Mouse (Mus musculus) forebrain, postnatal 0 days (tissue): Measurements from ENCODE around the gene Ube2o. TPM values are rescaled to one million over a fixed set of nuclear protein-coding genes. Genes with fewer than 3 reads are reported as not detected.
A peak's percentile ranks its signal among the peaks of the same experiment; 100 is the strongest.

Experiments
- ATAC-seq: fragments of 200-750 bp; cut with Nextera tagmentation; 2 replicates; pipeline ENCODE4 v1.8.0; 2017; ENCODE audit warnings: mild to moderate bottlenecking, moderate library complexity
- DNase-seq: peaks from one replicate; pipeline ENCODE4 v3.0.0-alpha.2; 2015
- H3K27ac ChIP-seq: fragments of 300-500 bp; sonication (generic); 2 replicates; pipeline ENCODE4 v1.5.1; 2014; ENCODE audit warnings: low read depth, mild to moderate bottlenecking, antibody characterized with exemption, low read length, moderate library complexity, mixed read lengths
- H3K27me3 ChIP-seq: fragments of 300-500 bp; sonication (generic); 2 replicates; pipeline ENCODE4 v1.6.1; 2014; ENCODE audit warnings: mild to moderate bottlenecking, low read length, mixed read lengths; ENCODE audit not compliant: insufficient read depth
- H3K36me3 ChIP-seq: fragments of 300-500 bp; sonication (generic); 2 replicates; pipeline ENCODE4 v1.6.1; 2014; ENCODE audit warnings: mild to moderate bottlenecking, moderate library complexity; ENCODE audit not compliant: insufficient read depth
- H3K4me1 ChIP-seq: fragments of 300-500 bp; sonication (generic); 2 replicates; pipeline ENCODE4 v1.6.1; 2014; ENCODE audit warnings: antibody characterized with exemption; ENCODE audit not compliant: insufficient read depth
- H3K4me2 ChIP-seq: fragments of 300-500 bp; sonication (generic); 2 replicates; pipeline ENCODE4 v1.6.1; 2014; ENCODE audit warnings: low read depth, mild to moderate bottlenecking, moderate library complexity
- H3K4me3 ChIP-seq: fragments of 300-500 bp; sonication (generic); 2 replicates; pipeline ENCODE4 v1.5.1; 2014; ENCODE audit warnings: low read depth, low read length, mixed read lengths
- H3K9ac ChIP-seq: fragments of 300-500 bp; sonication (generic); 2 replicates; pipeline ENCODE4 v1.6.1; 2014; ENCODE audit warnings: mild to moderate bottlenecking
- H3K9me3 ChIP-seq: fragments of 300-500 bp; sonication (generic); 2 replicates; pipeline ENCODE4 v1.6.1; 2016; ENCODE audit warnings: low read length
- CTCF ChIP-seq: sonication (generic); IDR thresholded peaks from 2 replicates; pipeline ENCODE4 v1.5.1; 2016; ENCODE audit warnings: antibody characterized with exemption, control low read depth, low read depth
- WGBS: fragments of 180-500 bp; shearing (Covaris S2); extraction: QIAGEN DNeasy Blood & Tissue Kit; methylation state at CpG from one replicate; pipeline ENCODE4 v1.1.7; 2014; 5-methylcytosine and 5-hydroxymethylcytosine counted together
- polyA plus RNA-seq: library from polyadenylated mRNA; unstranded; fragments of >200 nt; fragmentation: Nextera tagmentation; extraction: Ambion mirVana; gene quantifications from 2 replicates; pipeline ENCODE4 v1.2.1, GENCODE M21; 2015
- total RNA-seq: library from RNA; depleted of rRNA; stranded (reverse); fragments of >200 nt; gene quantifications from 2 replicates; pipeline ENCODE4 v1.2.3, GENCODE M21; 2014

Ube2o gene
- total and polyA plus RNA-seq, 2 experiments from 2014 or later: 32.1 to 94.1 TPM

GRCm38 (mm10) chr11:116533341-116534153 lies 47.7 kb downstream of the Ube2o start:
- Histone ChIP-seq H3K4me1 (peaks cover 15% of the 10 kb centered on the region), H3K9ac (peak overlapping the region; percentile 35; the same call in 1 of the 2 replicates), H3K9me3 (no peaks in the 10 kb centered on the region), H3K4me2 (peak overlapping the region; percentile 93), H3K36me3 (peaks cover 15% of the 10 kb centered on the region; the same call in 1 of the 2 replicates), H3K27me3 (peaks cover 40% of the 10 kb centered on the region), H3K4me3 (peak overlapping the region; percentile 45), H3K27ac (no peak overlapping the region)
- WGBS: 2% methylated on average over 63 of the region's 63 CpGs
- peak; percentile 32; the same call in 1 of the 2 replicates for ATAC-seq
- TF ChIP-seq CTCF: no peak
- DNase-seq: no peak

DNA sequence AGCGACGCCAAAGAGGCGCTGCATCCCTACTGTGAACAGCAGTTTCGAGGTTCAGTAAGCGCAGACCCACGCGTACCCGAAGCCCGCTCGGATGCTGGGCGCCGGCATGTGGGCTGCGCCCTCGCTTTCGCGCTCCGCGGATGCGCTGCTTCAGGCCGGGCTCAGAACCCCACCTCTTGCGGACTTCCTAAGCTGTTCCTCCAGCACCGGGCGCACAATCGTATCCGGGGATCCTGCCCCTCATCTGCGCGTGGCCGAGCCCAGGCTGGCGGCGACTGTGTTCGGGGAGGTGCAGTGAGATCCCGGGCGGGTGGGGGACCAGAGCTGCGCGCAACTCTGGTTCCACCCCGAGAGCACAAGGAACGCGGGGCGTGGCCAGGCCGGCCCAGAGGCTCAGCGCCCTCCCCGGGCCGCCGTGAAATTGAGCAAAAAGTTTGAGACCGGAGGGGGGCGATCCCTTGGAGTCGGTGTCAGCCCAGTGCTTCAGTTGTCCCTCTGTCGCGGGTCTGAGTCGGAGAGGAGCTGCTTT lies 48.4 kb downstream of the Ube2o start:
- DNase-seq (no peak), ATAC-seq (0 out of 2 replicates have a peak, but pooled peaks have one; percentile 19)
- peak overlapping the region; percentile 35; the same call in 1 of the 2 replicates for H3K9ac ChIP-seq
- H3K27ac ChIP-seq: no peak overlapping the region
- peak overlapping the region; percentile 45 for H3K4me3 ChIP-seq
- peaks cover 15% of the 10 kb centered on the region for H3K4me1 ChIP-seq
- no peaks in the 10 kb centered on the region for H3K9me3 ChIP-seq
- H3K4me2 ChIP-seq: peak overlapping the region; percentile 93
- no peak; the same call in 1 of the 2 replicates for TF ChIP-seq CTCF
- WGBS: 1% methylated on average over 50 of the region's 50 CpGs
- peaks cover 10% of the 10 kb centered on the region; the same call in 1 of the 2 replicates for H3K36me3 ChIP-seq
- H3K27me3 ChIP-seq: peaks cover 40% of the 10 kb centered on the region

DNA sequence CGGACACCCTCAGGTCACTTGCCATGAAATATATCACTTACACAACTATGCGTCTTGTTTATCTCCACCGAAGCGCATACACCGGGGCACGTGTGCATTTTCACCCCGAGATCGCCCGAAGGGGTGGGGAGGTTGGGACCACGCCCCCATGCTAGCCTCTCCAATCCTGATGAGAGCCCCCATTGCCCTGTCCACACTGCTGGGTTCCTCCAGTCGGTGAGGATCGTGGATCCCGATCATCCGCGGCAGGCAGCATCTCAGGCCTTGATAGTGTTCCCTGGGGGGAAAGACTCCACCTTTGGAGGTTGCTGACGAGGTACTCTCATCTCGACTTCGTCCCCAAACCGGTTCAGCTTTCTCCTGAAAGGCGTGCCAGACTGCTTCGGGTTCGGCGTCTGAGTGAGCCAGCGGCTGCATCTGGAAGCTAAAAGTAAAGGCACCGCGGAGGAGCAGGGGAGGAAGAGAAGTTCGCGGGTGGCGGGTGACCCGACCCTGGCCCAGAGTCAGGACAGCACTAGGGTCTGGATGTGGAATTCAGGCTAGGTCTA lies 48.9 kb downstream of the Ube2o start:
- Histone ChIP-seq H3K27me3 (peaks cover 40% of the 10 kb centered on the region), H3K27ac (no peak overlapping the region), H3K4me1 (peaks cover 15% of the 10 kb centered on the region), H3K4me2 (peak overlapping the region; percentile 93), H3K9me3 (no peaks in the 10 kb centered on the region), H3K4me3 (peak overlapping the region; percentile 45), H3K9ac (0 out of 2 replicates have a peak overlapping the region, but pooled peaks have one; percentile 35), H3K36me3 (peaks cover 9% of the 10 kb centered on the region; the same call in 1 of the 2 replicates)
- 1% methylated on average over 30 of the region's 30 CpGs for WGBS
- TF ChIP-seq CTCF: no peak
- DNase-seq (no peak), ATAC-seq (no peak)

DNA sequence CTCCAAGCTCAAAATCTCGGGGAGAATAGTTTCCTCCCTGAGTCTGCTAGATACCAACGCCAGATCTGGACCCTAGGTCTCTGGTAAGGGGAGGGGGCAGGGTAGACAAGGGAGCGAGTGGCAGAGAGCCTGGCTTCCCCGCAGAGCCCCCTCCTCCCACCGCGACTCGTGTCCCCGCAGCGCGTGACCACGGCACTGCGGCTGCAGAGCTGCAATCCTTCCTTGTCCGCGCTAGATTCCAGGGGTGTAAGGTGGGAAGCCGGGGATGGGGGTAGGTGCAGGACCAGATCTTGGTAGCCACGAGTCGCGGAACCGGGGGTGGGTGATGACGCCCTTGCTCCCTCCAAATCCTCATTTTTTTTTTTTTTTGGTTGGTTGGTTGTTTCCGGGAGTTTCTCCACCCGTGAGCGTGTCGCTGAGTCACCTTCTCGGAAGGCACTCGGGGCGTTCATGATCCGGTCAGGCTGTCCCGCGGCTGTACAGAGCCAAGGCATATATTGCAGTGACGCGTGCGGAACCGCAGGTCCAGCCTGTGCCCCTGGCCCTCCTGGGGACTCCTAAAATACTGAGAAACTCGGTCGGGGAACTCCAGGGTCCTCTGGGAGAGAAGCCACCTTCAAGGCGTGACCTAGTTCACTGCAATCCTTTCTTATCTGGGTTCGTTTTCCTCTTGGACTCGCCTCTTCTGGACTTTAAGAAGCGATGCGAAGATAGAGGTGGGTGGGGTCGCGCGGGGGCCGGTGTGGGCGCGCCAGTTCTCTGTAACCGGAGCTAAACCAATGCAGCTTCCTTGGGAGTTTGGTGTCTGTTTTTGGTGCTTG lies 49.7 kb downstream of the Ube2o start:
- DNase-seq (peak; percentile 21), ATAC-seq (no peak)
- H3K27ac ChIP-seq: no peak overlapping the region
- H3K9me3 ChIP-seq: no peaks in the 10 kb centered on the region
- no peak overlapping the region for H3K9ac ChIP-seq
- TF ChIP-seq CTCF: no peak
- H3K27me3 ChIP-seq: peaks cover 40% of the 10 kb centered on the region
- peak overlapping the region; percentile 45 for H3K4me3 ChIP-seq
- 4% methylated on average over 48 of the region's 48 CpGs for WGBS
- H3K4me2 ChIP-seq: peak overlapping the region; percentile 93
- H3K4me1 ChIP-seq: peaks cover 15% of the 10 kb centered on the region
- peaks cover 5% of the 10 kb centered on the region; the same call in 1 of the 2 replicates for H3K36me3 ChIP-seq

- no peak for ATAC-seq
- H3K36me3 ChIP-seq: peaks cover under 1% of the 10 kb centered on the region; the same call in 1 of the 2 replicates
- H3K4me2 ChIP-seq: peak within 1 kb of the TSS; percentile 93
- WGBS: 23% methylated on average over 11 of the region's 11 CpGs
- H3K27ac ChIP-seq: no peak within 1 kb of the TSS
- peaks cover 40% of the 10 kb centered on the region for H3K27me3 ChIP-seq
- peaks cover 15% of the 10 kb centered on the region for H3K4me1 ChIP-seq
- H3K9ac ChIP-seq: no peak within 1 kb of the TSS
- peak within 1 kb of the TSS; percentile 45 for H3K4me3 ChIP-seq
- no peaks in the 10 kb centered on the region for H3K9me3 ChIP-seq
- no peak for DNase-seq
- no peak for TF ChIP-seq CTCF
Measured at GRCm38 (mm10) chr11:116530187-116531147, 50.8 kb downstream of the Ube2o start, which contains the start of gene Sphk1. Sphk1 (plus strand) TSS chr11:116530925.
